Mouse (Mus musculus) embryonic facial prominence, embryonic 14.5 days (tissue): Measurements from ENCODE around the gene Ctss. TPM values are rescaled to one million over a fixed set of nuclear protein-coding genes. Genes with fewer than 3 reads are reported as not detected.

Experiments
- ATAC-seq: fragments of 200-750 bp; cut with Nextera tagmentation; 2 replicates; pipeline ENCODE4 v1.8.0; 2017; ENCODE audit warnings: low read depth, moderate number of reproducible peaks, moderate TSS enrichment
- DNase-seq: peaks from one replicate; pipeline ENCODE4 v3.0.0-alpha.2; 2015; ENCODE audit warnings: low spot score
- H3K27ac ChIP-seq: fragments of 300-500 bp; sonication (generic); replicated peaks from 2 replicates; pipeline ENCODE4 v1.5.1; 2014; ENCODE audit warnings: low read depth, mild to moderate bottlenecking, low read length, moderate library complexity
- H3K27me3 ChIP-seq: fragments of 300-500 bp; sonication (generic); replicated peaks from 2 replicates; pipeline ENCODE4 v1.6.1; 2014; ENCODE audit warnings: low read length; ENCODE audit not compliant: control insufficient read depth, insufficient read depth
- H3K36me3 ChIP-seq: fragments of 300-500 bp; sonication (generic); 2 replicates; pipeline ENCODE4 v1.6.1; 2014; ENCODE audit warnings: low read length, mixed read lengths; ENCODE audit not compliant: control insufficient read depth, insufficient read depth
- H3K4me1 ChIP-seq: fragments of 300-500 bp; sonication (generic); 2 replicates; pipeline ENCODE4 v1.6.1; 2014; ENCODE audit warnings: antibody characterized with exemption, low read length; ENCODE audit not compliant: control insufficient read depth, insufficient read depth
- H3K4me2 ChIP-seq: fragments of 300-500 bp; sonication (generic); 2 replicates; pipeline ENCODE4 v1.6.1; 2014; ENCODE audit warnings: low read depth, mild to moderate bottlenecking, low read length, moderate library complexity, mixed read lengths
- H3K4me3 ChIP-seq: fragments of 300-500 bp; sonication (generic); 2 replicates; pipeline ENCODE4 v1.5.1; 2014; ENCODE audit warnings: low read depth, mild to moderate bottlenecking, low read length
- H3K9ac ChIP-seq: fragments of 300-500 bp; sonication (generic); 2 replicates; pipeline ENCODE4 v1.6.1; 2014; ENCODE audit warnings: low read depth, mild to moderate bottlenecking, low read length, moderate library complexity, mixed read lengths
- H3K9me3 ChIP-seq: fragments of 300-500 bp; sonication (generic); 2 replicates; pipeline ENCODE4 v1.6.1; 2016; ENCODE audit warnings: low read length; ENCODE audit not compliant: control insufficient read depth
- WGBS: fragments of 180-500 bp; shearing (Covaris S2); extraction: QIAGEN DNeasy Blood & Tissue Kit; methylation state at CpG from one replicate; pipeline ENCODE4 v1.1.7; 2014; 5-methylcytosine and 5-hydroxymethylcytosine counted together
- polyA plus RNA-seq: library from polyadenylated mRNA; unstranded; fragments of >200 nt; fragmentation: Nextera tagmentation; extraction: Ambion mirVana; gene quantifications from 2 replicates; pipeline ENCODE4 v1.2.1, GENCODE M21; 2014

The Ctss gene
- polyA plus RNA-seq = 21.8 and 22.8 TPM in 2 replicates

- DNase-seq (no peak), ATAC-seq (no peak)
- H3K9me3 ChIP-seq = no peaks in the 10 kb centered on the region
- no peaks in the 10 kb centered on the region for H3K4me1 ChIP-seq
- no peaks in the 10 kb centered on the region for H3K27me3 ChIP-seq
- H3K4me2 ChIP-seq = no peak within 1 kb of the TSS
- H3K4me3 ChIP-seq = no peak within 1 kb of the TSS
- no peaks in the 10 kb centered on the region for H3K36me3 ChIP-seq
- no peak within 1 kb of the TSS for H3K9ac ChIP-seq
- WGBS = 83% methylated on average over 8 of the region's 8 CpGs
- no peak within 1 kb of the TSS for H3K27ac ChIP-seq
These were observed at the start of gene Ctss for GRCm38 (mm10) chr3:95526622-95527211. TSS of gene Ctss (plus strand) at chr3:95526786.

- peaks cover 79% of the 10 kb centered on the region for H3K36me3 ChIP-seq
- WGBS = 100% methylated on average over 1 of the region's 1 CpGs
These were observed 47.6 kb upstream of the Ctss start for GRCm38 (mm10) chr3:95478966-95479365.

GRCm38 (mm10) chr3:95486421-95486820, 40.2 kb upstream of the Ctss start:
- Histone ChIP-seq H3K4me1 (no peaks in the 10 kb centered on the region), H3K27me3 (no peaks in the 10 kb centered on the region), H3K27ac (no peak overlapping the region), H3K9ac (no peak overlapping the region), H3K36me3 (peaks cover 80% of the 10 kb centered on the region), H3K4me3 (no peak overlapping the region), H3K4me2 (no peak overlapping the region), H3K9me3 (no peaks in the 10 kb centered on the region)
- DNase-seq (no peak), ATAC-seq (no peak)
- 76% methylated on average over 2 of the region's 2 CpGs for WGBS

More at GRCm38 (mm10) chr3:95478966-95479365, 47.6 kb upstream of the Ctss start:
- Histone ChIP-seq H3K4me1 (no peaks in the 10 kb centered on the region), H3K4me3 (no peak overlapping the region), H3K27me3 (no peaks in the 10 kb centered on the region), H3K4me2 (no peak overlapping the region), H3K9ac (no peak overlapping the region), H3K9me3 (no peaks in the 10 kb centered on the region), H3K27ac (no peak overlapping the region)
- DNase-seq = no peak
- ATAC-seq = no peak

GRCm38 (mm10) chr3:95488679-95489078, 37.9 kb upstream of the Ctss start:
- Histone ChIP-seq H3K27me3 (no peaks in the 10 kb centered on the region), H3K9me3 (no peaks in the 10 kb centered on the region), H3K4me3 (no peak overlapping the region), H3K27ac (no peak overlapping the region), H3K9ac (no peak overlapping the region), H3K4me2 (no peak overlapping the region), H3K36me3 (peaks cover 87% of the 10 kb centered on the region), H3K4me1 (no peaks in the 10 kb centered on the region)
- DNase-seq = no peak
- WGBS = 87% methylated on average over 3 of the region's 3 CpGs
- ATAC-seq = no peak

GRCm38 (mm10) chr3:95490238-95490637, 36.3 kb upstream of the Ctss start:
- peaks cover 90% of the 10 kb centered on the region for H3K36me3 ChIP-seq

GRCm38 (mm10) chr3:95494342-95494741, 32.2 kb upstream of the Ctss start:
- Histone ChIP-seq H3K4me3 (no peak overlapping the region), H3K27ac (peak overlapping the region; percentile 72), H3K27me3 (no peaks in the 10 kb centered on the region), H3K4me1 (peaks cover 7% of the 10 kb centered on the region; the same call in 1 of the 2 replicates), H3K36me3 (peaks cover 70% of the 10 kb centered on the region), H3K4me2 (no peak overlapping the region), H3K9me3 (no peaks in the 10 kb centered on the region), H3K9ac (no peak overlapping the region)
- 0 out of 2 replicates have a peak, but pooled peaks have one; percentile 30 for ATAC-seq
- DNase-seq = peak; percentile 18
- WGBS = 33% methylated on average over 6 of the region's 6 CpGs

More at GRCm38 (mm10) chr3:95490238-95490637, 36.3 kb upstream of the Ctss start:
- 93% methylated on average over 2 of the region's 2 CpGs for WGBS
- no peak overlapping the region for H3K4me2 ChIP-seq
- no peak overlapping the region for H3K27ac ChIP-seq
- H3K9ac ChIP-seq = no peak overlapping the region
- H3K27me3 ChIP-seq = no peaks in the 10 kb centered on the region
- H3K4me1 ChIP-seq = no peaks in the 10 kb centered on the region
- ATAC-seq (no peak), DNase-seq (no peak)
- H3K9me3 ChIP-seq = no peaks in the 10 kb centered on the region
- H3K4me3 ChIP-seq = no peak overlapping the region

GRCm38 (mm10) chr3:95498229-95498628, 28.4 kb upstream of the Ctss start:
- DNase-seq = no peak
- Histone ChIP-seq H3K4me2 (peak overlapping the region; percentile 55; the same call in 1 of the 2 replicates), H3K27me3 (no peaks in the 10 kb centered on the region), H3K27ac (no peak overlapping the region), H3K9me3 (no peaks in the 10 kb centered on the region), H3K4me1 (peaks cover 7% of the 10 kb centered on the region; the same call in 1 of the 2 replicates), H3K36me3 (peaks cover 36% of the 10 kb centered on the region), H3K4me3 (no peak overlapping the region), H3K9ac (no peak overlapping the region)
- no peak for ATAC-seq
- 75% methylated on average over 2 of the region's 2 CpGs for WGBS

GRCm38 (mm10) chr3:95499024-95499423, 27.6 kb upstream of the Ctss start, which contains the start of gene Ctsk:
TSS of gene Ctsk (plus strand) at chr3:95499256.
- 43% methylated on average over 7 of the region's 7 CpGs for WGBS
- DNase-seq (peak; percentile 68), ATAC-seq (peak; percentile 74; the same call in 1 of the 2 replicates)
- peak within 1 kb of the TSS; percentile 38 for H3K4me3 ChIP-seq
- H3K27me3 ChIP-seq = no peaks in the 10 kb centered on the region
- H3K9ac ChIP-seq = peak within 1 kb of the TSS; percentile 48
- H3K36me3 ChIP-seq = peaks cover 32% of the 10 kb centered on the region
- H3K27ac ChIP-seq = peak within 1 kb of the TSS; percentile 76
- H3K9me3 ChIP-seq = no peaks in the 10 kb centered on the region
- peaks cover 7% of the 10 kb centered on the region; the same call in 1 of the 2 replicates for H3K4me1 ChIP-seq
- peak within 1 kb of the TSS; percentile 55 for H3K4me2 ChIP-seq
